Mouse (Mus musculus) natural killer cell, adult 2 months (primary cell): ENCODE results near the gene Phc2.
A peak's percentile ranks its signal among the peaks of the same experiment; 100 is the strongest.
"Not testable (repeated sequence)": the region's sequence is repeated elsewhere in the genome, so short reads cannot be mapped to it uniquely, and the experiment has no call there.

Experiments used
- DNase-seq, 2 experiments: peaks; one replicate each; pipeline ENCODE4 v3.0.0; 2022; ENCODE audit warnings: low spot score in 2 of 2

The Phc2 gene

DNA sequence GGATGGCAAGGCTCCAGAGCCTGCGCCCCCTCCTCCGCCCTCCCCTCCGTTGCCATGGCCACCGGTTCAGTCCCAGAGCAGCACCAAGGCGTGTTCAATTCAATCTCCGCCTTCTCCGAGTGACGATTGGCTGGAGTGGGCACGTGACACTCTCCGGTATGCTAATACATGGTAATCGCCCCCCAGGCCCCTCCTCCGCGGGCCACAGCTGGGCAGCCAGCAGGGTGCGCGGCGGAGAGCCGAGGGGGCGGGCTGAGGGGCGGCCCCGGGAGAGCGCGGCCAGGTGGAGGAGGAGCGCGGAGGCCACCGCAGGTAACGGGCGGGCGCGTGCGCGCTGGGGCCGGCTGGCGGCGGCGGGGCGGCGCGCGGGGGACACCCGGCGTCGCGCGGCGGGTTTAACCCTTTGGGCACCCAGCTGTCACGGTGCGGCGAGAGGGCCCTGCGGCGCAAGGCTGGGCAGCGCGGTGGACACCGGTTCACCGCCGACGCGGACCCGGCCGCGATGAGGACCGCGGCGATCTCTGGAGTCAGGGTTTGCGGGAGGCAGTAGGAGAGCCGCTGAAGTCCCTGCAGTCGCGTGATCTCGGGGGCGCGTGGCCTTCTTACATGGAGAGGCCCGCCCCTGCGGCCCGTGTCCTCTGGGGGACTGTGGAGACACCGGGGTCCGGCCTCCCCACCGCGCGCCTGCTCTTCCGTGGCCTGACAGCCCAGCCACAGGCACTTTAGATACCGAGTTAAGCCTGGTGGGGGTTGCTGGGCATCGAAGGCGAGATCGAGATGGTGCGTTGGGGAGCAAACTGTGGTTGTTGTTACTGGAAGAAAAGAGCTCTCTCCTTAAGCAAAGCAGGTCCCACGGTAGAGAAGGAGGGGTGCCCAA, at the start of gene Phc2:
Phc2 (plus strand) TSS at position 198 of the 877 bp plus-strand sequence.
- peak; percentile 93 to 95 for DNase-seq

DNA sequence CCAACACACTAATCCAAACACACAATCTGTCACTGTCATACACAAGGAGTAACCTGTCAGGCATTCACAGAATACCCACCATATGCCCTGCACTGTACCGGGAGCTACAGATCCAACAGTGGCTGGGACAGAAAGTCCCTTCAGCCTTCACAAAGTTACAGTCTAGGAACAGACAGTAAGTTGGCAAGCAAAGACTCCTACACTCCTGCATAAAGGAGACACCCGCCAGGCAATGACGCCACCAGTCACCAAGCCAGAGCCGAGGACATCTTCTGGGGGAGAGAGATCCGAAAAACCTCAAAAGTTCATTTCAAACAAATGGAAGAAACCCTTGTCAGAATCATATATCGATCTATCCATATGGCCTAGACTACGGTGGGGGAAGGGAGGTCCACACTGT, 47.9 kb upstream of the Phc2 start:
- no peak for DNase-seq

DNA sequence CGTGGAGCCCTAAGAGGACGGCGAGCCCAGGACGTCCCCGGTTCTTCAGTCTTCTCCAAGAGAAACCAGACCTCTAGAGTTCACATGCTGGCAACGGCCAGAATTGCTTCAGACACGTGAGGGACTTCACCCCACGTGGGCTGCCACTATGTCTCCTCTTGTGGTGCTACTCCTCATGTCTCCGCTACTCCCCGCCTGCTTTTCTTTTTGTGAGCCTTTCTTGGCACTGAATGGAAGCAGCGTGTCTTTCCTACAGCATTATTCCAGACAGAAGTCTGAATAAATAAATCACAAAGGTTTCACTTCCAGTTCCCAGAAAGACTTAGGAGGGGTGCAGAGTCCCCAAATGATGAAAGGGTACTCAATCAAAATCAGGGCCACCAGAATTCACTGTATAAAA, 46.8 kb upstream of the Phc2 start:
- no peak for DNase-seq

DNA sequence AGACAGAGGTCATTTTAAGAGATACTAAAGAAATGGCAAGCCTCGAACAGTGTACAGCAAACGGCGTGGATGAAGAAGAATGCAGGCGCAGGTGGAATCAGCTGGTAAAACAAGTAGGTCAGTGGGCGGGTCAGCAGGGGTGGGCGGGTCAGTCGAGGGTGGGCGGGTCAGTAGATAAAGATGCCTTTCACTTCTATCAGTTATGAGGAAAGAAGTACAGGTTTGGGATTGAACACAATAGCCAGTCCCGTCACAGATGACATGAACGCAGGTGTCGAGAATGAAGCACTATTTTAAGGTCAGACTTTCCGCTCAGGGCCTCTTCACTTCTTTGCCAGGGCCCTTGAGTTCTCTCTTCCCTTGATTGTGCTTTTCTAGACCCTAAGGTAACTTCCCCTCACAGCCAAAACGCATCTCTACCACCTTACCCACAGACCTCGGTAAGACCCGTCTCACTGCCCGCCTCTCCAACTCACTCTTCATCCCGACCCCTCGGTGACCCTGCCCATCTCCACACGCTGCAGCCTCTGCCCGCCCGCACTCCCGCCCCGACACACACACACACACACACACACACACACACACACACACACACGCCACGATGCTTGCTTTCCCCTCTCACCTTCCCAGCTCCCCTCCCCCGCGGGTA, 45.1 kb upstream of the Phc2 start:
- DNase-seq: no peak

DNA sequence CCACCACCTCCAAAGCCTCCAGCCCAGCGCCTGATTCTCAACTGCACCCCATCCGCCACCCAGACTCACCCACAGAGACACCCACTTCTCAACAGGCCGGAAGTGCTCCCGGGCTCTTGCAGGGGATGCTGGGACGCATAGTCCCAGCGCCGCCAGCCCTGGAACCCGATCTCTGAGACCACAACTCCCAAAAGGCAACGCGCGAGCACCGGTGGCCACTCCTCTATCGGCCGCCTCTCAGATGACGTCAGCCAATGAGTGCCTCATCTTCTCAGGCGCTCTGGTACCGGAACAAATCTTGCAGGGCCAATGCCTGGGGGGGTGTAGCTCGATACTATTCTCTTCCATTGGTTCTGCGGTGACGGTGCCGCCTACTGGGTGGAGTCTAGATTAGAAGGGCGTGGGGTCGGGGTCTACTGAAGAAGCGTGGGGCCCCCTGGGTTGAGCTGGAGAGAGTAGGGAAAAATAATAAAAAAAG, 44.5 kb upstream of the Phc2 start, which contains the start of gene Zscan20:
Zscan20 (minus strand) TSS at position 174 of the 478 bp plus-strand sequence.
- DNase-seq: peak; percentile 93 to 94

DNA sequence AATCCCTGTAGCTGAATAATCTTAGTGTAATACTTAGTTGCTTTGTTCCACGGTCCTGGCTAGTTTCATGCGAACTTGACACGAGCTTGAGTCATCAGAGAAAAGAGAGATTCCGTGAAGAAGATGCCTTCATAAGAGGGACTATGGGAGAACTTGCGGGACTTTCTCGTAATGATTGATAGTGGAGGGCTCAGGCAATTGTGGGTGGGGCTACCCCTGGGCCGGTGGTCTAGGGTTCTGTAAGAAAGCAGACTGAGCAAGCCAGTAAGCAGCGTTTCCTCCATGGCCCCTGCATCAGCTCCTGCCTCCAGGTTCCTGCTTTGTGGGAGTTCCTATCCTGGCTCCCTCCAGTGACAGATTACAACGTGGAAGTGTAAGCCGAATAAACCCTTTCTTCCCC, 43.8 kb upstream of the Phc2 start:
- no peak for DNase-seq

DNA sequence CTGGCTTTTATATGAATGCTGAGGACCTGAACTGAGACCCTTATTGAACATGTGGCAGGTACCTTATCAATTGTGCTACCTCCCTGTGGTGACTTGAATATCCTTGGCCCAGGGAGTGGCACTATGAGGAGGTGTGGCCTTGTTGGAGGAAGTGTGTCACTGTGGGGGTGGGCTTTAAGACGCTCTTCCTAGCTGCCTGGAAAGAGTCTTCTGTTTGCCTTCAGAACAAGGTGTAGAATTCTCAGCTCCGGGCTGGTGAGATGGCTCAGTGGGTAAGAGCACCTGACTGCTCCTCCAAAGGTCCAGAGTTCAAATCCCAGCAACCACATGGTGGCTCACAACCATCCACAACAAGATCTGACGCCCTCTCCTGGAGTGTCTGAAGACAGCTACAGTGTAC, 42.8 kb upstream of the Phc2 start:
- not testable (repeated sequence) for DNase-seq

DNA sequence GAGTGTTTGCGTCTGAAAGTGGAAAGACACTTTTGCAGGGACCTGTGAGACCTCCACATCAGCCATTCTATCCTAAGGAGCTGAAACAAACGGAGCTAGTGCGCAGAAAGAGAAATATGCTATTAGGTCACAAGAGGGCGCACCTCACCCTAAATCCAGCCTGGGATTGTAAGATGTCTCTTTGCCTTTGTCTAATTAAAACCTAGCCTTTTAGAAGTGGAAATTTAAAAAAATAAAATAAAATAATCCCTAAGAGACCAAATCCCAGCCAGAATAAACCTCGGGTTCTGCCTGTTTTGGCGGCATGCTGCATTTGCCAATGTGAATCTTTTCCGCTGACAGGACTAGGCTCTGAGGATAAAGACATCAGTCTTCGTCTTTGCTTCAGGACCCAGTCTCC, 41.2 kb upstream of the Phc2 start:
- DNase-seq: peak in 1 of 2 experiments; percentile 49

DNA sequence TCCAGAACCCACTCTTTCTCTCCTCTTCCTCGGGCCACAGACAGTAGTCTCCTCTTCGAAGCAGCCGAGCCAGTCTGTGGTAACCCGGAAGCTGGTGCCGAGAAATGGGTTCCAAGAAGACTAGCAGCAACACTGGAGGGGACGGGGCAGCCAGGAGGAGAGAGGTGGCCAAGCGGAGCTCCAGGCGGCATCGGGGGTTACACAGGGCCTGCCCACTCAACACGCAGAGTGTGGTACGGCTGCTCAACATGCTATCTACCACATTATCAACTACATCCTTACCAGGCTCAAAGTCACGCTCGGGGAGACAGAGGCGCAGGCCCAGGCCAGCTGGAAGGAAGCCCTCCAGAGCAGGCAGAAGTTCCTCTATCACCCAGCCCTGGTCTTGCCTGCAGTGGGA, 38.7 kb upstream of the Phc2 start:
- no peak for DNase-seq

DNA sequence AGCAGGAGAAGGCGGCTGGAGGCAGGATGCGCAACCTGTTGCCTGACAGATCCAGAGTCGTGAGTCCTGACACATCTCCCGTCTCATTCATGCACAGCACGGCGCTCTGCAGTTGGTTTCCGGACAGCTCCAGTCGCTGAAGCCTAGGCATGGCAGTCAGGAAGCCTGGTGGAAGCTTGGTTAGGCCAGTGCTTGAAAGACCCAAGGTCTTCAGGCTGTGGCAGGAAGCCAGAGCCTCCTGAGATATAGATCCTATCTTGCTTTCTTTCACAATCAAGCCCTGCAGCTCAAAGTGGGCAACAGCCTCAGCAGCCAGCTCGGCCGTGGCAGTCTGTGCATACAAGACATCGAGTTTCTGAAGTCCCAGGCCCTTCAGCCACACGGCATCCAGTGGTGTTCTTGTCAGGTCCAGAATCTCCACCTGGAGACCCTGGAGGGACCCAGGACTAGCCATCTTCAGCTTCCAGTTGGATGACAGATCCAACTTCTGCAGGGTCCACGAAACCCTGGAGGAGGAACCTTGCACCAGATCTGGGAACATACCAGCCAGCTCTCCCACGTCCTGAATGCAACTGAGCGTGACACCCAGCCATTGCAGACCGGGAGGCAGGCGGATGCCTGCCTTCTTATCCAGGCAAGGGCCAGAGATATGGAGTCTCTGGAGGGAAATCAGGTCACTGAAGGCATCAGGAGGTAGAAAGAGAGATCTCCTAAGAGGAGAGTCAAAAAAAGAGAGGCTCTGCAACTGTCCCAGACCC, 37.0 kb upstream of the Phc2 start:
- DNase-seq: no peak

DNA sequence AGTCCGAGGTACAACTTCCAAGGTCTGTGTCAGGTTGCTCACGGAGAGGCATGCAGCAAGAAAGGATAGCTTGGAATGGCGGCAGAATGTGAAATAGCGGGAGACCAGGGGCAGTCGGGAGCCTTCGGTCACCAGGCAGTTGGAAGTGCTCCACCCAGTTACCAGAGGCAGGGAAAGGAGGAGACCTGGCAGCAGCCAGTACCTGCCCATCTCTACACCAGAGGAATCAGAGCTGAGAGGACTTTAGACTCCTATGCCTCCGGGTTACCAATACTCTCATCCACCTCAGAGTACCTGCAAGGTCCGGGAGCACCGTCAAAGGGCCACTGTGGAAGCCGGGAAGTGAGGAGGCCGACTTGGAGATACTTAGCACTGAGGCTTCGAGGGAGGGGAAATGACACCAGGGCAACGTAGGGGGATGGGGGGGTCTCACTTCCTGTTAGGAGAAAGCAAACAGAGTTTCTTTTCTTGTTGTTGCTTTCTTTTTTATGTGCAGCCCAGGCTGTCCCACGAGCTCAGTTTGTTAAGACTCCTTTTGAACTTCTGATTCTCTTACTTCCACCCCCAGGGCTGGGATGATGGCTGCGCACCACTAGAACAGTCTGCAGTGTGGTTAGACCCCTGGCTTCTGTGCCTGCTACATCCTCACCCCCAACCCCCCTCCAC, 36.1 kb upstream of the Phc2 start, which contains the start of gene Tlr12:
Tlr12 (minus strand) TSS at position 374 of the 666 bp plus-strand sequence.
- peak in 1 of 2 experiments; percentile 46 for DNase-seq

DNA sequence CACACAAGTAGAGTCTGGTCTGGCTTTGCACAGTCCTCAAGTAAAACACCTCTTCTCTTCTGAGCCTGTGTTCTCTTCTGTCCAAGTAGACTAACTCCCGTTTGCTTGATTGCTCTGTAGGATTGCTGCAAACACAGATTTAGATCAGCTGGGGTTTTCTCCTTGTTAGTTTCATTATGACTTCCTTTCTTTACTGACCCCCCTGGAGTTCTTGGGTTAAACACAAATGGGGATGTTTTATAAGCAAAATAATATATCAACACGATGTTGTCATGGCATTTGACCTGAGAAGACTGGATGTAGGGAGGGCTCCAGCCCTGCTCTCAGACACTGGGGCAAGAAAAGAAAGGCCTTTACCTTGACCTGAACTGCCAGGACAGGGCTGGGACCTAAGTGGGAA, 35.5 kb upstream of the Phc2 start:
- DNase-seq: no peak

DNA sequence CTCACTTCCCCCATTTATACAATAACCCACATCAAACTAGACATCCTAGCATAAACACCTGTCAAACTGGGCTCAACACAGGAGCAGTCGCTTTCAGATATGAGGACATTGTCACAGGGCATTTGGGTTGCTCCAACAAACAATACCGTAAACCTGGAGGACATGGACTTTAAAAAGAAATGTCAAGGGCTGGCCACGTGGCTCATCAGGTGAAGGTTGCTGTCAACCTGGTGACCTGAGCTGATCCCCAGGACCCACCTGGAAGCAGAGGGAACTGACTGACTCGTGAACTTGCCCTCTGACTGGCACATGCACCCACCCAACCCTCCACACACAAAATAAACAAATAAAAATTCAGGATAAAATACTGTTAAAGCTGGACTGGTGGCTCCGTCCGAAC, 33.9 kb upstream of the Phc2 start:
- no peak for DNase-seq

DNA sequence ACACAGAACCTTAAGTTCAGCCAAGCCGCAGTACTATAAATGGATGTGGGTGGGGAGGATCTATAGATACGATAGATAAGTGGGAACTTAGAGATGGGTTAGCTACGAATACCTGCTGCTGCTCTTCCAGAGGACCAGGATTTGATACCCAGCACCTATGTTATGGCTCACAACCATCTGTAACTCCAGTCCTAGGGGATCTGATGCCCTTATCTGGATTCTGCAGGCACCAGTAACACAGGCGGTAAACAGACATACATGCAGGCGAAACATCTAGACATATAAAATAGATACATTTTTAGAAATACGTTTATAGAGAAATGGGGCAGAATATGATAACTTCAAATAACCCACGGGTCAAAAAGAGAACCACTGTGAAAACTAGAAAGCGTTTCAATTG, 33.4 kb upstream of the Phc2 start:
- no peak for DNase-seq

DNA sequence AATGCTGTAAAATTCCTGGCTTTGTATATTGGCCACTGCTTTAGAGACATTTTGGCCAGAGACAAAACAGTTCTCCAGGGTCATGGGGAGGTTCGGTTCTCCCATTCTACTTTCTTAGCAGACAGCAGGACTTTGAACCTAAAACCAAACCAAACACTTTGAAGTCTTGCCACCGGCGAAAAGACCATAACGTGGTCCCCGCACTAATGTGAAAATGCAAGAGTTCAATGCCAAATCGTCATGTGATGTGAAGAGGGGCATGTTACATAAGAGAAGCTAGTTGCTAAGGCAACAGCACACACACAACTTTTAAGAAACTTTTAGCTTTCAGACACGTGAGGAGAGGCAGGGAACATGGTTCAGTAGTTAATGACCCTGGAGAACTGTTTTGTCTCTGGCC, 19.1 kb upstream of the Phc2 start:
- DNase-seq: no peak

DNA sequence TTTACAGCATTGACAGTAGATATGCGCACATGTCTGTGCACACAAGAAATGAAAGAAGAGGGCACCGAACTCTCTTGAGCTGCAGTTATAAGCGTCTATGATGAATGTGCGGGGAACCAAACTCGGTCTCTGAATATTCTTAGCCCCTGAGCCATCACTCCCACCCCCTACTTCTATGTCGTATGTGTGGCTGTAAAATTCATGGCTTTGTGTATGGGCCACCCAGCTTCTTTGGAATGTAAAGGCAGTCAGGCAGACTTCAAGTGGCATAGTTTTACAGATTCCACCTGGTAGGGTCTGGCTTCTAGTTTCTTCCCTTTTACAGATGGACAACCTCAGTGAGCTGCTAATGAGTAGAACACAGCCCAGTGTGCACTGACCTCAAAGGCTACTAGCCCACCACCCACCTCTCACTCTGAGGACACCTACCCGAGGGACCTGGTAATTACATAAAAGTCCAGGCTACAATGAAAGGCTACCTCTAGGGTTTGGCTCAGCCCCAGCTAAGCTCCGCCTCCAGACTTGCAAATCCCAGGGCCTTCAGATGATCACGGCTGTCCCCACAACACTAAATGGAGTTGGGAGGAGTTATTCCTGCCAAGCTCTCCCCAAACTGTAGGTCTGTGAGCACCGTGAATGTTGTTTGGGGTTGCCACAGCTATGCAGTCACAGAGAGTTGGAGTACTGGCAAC, 18.5 kb upstream of the Phc2 start:
- no peak for DNase-seq

DNA sequence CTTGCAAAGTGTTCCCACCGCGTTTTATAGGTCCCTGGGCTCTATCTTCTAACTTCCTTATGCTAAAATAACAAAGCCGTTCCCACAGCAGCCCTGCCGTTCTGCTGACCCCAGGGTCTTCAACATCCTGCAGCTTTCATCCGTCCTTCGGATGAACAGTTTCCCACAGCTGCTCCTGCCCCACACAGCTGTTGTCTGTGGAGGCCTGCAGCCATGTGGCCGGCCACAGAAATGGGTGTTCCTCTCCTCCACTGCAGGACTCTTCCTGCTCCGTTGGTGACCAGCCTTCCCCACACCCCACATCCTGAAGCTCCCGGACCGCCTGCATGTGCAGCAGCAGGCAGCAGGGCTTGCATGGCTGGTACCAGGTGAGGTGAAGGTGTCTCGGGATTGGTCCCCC, 17.3 kb upstream of the Phc2 start:
- no peak for DNase-seq

DNA sequence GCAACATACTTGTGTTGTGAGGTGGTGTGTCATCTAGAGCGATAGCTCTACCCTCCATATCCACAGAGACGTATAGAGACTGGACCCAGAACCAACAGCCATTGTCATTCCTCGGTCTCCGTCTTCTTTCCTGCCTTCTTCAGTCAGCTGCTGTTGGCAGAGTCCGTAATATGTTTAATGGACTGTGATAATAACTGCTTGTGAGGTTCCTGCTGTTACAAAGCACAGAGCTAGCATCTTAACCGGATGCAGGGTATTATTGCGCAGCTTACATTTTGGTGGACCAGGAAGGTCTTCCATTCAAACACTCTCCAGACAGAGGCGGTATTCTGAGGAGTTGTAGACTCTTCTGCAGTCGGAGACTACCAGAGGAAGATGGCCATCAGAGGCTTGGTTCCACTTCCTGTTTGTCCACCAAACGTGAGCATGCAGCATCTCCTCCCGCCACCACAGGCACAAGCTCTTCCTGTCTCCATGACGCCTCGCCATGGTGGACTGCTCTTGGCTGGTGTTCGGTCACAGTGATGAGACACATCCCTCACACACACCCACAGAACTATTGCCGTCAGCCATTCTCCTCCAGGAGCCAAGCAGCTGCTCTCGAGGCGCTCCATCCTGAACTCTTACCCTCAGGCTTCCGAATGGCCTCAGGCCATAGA, 16.1 kb upstream of the Phc2 start:
- no peak for DNase-seq

DNA sequence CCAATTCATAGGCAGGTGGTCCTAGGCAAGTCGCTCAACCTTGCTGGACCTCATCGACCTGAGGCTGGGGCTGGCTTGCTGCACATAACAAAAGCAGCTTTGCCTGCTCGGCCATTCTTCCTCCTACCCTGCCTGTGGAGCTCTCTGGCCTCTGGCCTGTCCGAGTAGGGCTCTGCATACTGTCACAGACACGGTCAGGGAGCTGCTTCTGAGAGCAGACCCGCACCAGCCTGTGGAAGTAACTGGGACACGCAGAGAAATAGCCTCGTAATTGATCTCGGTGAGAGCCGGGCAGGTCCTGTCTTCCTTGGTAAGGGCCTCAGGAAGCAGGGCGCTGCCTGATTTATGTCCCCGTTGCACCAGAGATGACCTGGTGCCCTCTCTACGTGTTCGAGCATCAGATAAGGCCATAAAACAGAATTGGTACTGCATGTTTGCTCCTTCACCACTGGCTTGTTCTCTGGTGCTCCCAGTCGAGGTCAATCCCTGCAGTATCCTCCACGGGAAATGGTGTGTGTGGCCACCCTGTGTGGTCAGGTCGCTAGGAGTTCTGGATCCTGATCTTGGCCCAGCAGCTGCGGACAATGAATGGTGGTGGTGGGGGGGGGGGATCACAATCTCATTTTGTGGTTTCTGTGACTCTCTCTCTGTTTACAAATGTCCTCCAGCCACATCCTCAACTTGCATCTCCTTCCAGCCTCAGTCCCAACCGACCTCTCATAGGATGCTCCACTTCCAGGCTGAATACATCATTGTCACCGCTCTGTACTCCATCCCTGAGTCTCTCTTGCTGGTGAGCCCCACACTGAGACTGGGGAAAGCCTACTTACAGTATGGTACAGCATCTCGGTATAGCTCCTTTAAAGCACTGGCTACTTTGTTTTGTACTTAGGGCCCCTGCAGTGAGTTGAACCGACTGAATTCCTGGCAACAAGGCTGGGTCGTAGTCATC, 12.5 kb upstream of the Phc2 start:
- DNase-seq: no peak
